Mouse (Mus musculus): ENCODE measurements around the gene Yif1a. TPM values are rescaled to one million over a fixed set of nuclear protein-coding genes. Genes with fewer than 3 reads are reported as not detected.

Yif1a gene
- polyA plus RNA-seq, 1 experiment from 2014 or later: 84.3 TPM

GRCm38 (mm10) chr19:5062446-5062845, 25.9 kb upstream of the Yif1a start:
- Histone ChIP-seq H3K4me2 (no peak overlapping the region), H3K27ac (replicated peaks) (no peak overlapping the region), H3K9me3 (no peaks in the 10 kb centered on the region), H3K4me1 (peaks cover 58% of the 10 kb centered on the region), H3K4me3 (no peak overlapping the region), H3K9ac (no peak overlapping the region), H3K36me3 (no peaks in the 10 kb centered on the region), H3K27me3 (replicated peaks) (no peaks in the 10 kb centered on the region)
- ATAC-seq (ENCODE audit: extremely low read depth, insufficient number of reproducible peaks, low FRiP score, low TSS enrichment): no peak
- WGBS: 59% methylated on average over 6 of the region's 6 CpGs

- Histone ChIP-seq H3K27ac (replicated peaks) (no peak overlapping the region), H3K27me3 (replicated peaks) (peaks cover 20% of the 10 kb centered on the region), H3K36me3 (no peaks in the 10 kb centered on the region), H3K9me3 (no peaks in the 10 kb centered on the region), H3K4me2 (no peak overlapping the region), H3K9ac (peak overlapping the region; percentile 14; the same call in 1 of the 2 replicates), H3K4me1 (peaks cover 60% of the 10 kb centered on the region), H3K4me3 (no peak overlapping the region)
- WGBS: 48% methylated on average over 7 of the region's 7 CpGs
- no peak for ATAC-seq (ENCODE audit: extremely low read depth, insufficient number of reproducible peaks, low FRiP score, low TSS enrichment)
Measured at GRCm38 (mm10) chr19:5065104-5065503, 23.2 kb upstream of the Yif1a start.

- Histone ChIP-seq H3K27me3 (replicated peaks) (peaks cover 33% of the 10 kb centered on the region), H3K9me3 (no peaks in the 10 kb centered on the region), H3K4me1 (peaks cover 67% of the 10 kb centered on the region), H3K9ac (peak overlapping the region; percentile 88), H3K27ac (replicated peaks) (peak overlapping the region; percentile 66), H3K4me2 (peak overlapping the region; percentile 84), H3K36me3 (no peaks in the 10 kb centered on the region), H3K4me3 (peak overlapping the region; percentile 62)
- no peak for ATAC-seq (ENCODE audit: extremely low read depth, insufficient number of reproducible peaks, low FRiP score, low TSS enrichment)
- WGBS: 4% methylated on average over 15 of the region's 15 CpGs
Measured at GRCm38 (mm10) chr19:5067040-5067799, 21.1 kb upstream of the Yif1a start.

DNA sequence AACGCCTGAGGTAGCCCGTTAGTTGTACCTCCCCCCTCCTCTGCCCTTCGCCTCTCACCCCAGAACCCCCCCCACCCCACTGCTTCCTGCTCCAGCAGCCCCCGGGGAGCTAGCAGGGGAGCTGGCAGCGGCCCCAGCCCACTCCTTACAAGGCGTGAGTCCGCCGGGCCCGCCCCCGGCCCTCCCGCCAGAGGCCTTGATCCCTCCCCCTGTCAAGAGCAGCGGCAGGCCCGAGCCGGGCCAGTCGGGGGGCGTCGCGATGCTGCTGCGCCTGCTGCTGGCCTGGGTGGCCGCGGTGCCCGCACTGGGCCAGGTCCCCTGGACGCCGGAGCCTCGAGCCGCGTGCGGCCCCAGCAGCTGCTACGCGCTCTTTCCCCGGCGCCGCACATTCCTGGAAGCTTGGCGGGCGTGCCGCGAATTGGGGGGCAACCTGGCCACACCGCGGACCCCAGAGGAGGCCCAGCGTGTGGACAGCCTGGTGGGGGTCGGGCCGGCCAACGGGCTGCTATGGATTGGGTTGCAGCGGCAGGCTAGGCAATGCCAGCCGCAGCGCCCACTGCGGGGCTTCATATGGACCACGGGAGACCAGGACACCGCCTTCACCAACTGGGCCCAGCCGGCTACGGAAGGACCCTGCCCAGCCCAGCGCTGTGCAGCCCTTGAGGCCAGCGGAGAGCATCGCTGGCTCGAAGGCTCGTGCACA, 20.3 kb upstream of the Yif1a start, which contains the start of gene Cd248:
TSS of gene Cd248 (plus strand) at position 212 of the 703 bp plus-strand sequence.
- H3K9ac ChIP-seq: peak within 1 kb of the TSS; percentile 88
- ATAC-seq (ENCODE audit: extremely low read depth, insufficient number of reproducible peaks, low FRiP score, low TSS enrichment): peak; percentile 51
- H3K4me2 ChIP-seq: peak within 1 kb of the TSS; percentile 84
- 2% methylated on average over 43 of the region's 56 CpGs for WGBS
- peaks cover 33% of the 10 kb centered on the region for H3K27me3 ChIP-seq (replicated peaks)
- H3K9me3 ChIP-seq: no peaks in the 10 kb centered on the region
- H3K27ac ChIP-seq (replicated peaks): peak within 1 kb of the TSS; percentile 66
- peak within 1 kb of the TSS; percentile 62 for H3K4me3 ChIP-seq
- peaks cover 75% of the 10 kb centered on the region for H3K4me1 ChIP-seq
- H3K36me3 ChIP-seq: no peaks in the 10 kb centered on the region

GRCm38 (mm10) chr19:5068570-5069234, 19.6 kb upstream of the Yif1a start:
- Histone ChIP-seq H3K27ac (replicated peaks) (0 out of 2 replicates have a peak overlapping the region, but pooled peaks have one; percentile 66), H3K4me2 (peak overlapping the region; percentile 84), H3K36me3 (no peaks in the 10 kb centered on the region), H3K27me3 (replicated peaks) (peaks cover 36% of the 10 kb centered on the region), H3K9me3 (no peaks in the 10 kb centered on the region), H3K4me1 (peaks cover 76% of the 10 kb centered on the region), H3K9ac (peak overlapping the region; percentile 88), H3K4me3 (peak overlapping the region; percentile 62)
- ATAC-seq (ENCODE audit: extremely low read depth, insufficient number of reproducible peaks, low FRiP score, low TSS enrichment): no peak
- WGBS: 36% methylated on average over 21 of the region's 21 CpGs

DNA sequence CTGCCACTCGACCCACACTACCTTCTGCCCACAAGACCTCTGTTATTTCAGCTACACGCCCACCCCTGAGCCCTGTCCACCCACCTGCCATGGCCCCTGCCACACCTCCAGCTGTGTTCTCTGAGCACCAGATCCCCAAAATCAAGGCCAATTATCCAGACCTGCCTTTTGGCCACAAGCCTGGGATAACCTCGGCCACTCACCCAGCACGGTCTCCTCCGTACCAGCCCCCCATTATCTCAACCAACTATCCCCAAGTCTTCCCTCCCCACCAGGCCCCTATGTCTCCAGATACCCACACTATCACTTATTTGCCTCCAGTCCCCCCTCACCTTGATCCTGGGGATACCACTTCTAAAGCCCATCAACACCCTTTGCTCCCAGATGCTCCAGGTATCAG, 18.9 kb upstream of the Yif1a start:
- Histone ChIP-seq H3K4me1 (peaks cover 76% of the 10 kb centered on the region), H3K36me3 (no peaks in the 10 kb centered on the region), H3K27me3 (replicated peaks) (peaks cover 44% of the 10 kb centered on the region), H3K9ac (peak overlapping the region; percentile 80; the same call in 1 of the 2 replicates), H3K4me2 (peak overlapping the region; percentile 84), H3K27ac (replicated peaks) (no peak overlapping the region), H3K4me3 (peak overlapping the region; percentile 62; the same call in 1 of the 2 replicates), H3K9me3 (no peaks in the 10 kb centered on the region)
- WGBS: 77% methylated on average over 5 of the region's 5 CpGs
- ATAC-seq (ENCODE audit: extremely low read depth, insufficient number of reproducible peaks, low FRiP score, low TSS enrichment): no peak

DNA sequence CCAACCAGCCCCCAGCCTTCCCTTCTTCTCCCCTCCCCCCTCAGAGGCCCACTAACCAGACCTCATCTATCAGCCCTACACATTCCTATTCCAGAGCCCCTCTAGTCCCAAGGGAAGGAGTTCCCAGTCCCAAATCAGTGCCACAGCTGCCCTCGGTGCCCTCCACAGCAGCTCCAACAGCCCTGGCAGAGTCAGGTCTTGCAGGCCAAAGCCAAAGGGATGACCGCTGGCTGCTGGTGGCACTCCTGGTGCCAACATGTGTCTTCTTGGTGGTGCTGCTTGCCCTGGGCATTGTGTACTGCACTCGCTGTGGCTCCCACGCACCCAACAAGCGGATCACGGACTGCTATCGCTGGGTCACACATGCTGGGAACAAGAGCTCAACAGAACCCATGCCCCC, 18.4 kb upstream of the Yif1a start:
- H3K4me2 ChIP-seq: peak overlapping the region; percentile 84
- peak overlapping the region; percentile 59 for H3K4me3 ChIP-seq
- H3K9ac ChIP-seq: peak overlapping the region; percentile 80
- 0 out of 2 replicates have a peak overlapping the region, but pooled peaks have one; percentile 3 for H3K27ac ChIP-seq (replicated peaks)
- H3K4me1 ChIP-seq: peaks cover 72% of the 10 kb centered on the region
- peaks cover 49% of the 10 kb centered on the region for H3K27me3 ChIP-seq (replicated peaks)
- H3K9me3 ChIP-seq: no peaks in the 10 kb centered on the region
- 69% methylated on average over 7 of the region's 7 CpGs for WGBS
- no peaks in the 10 kb centered on the region for H3K36me3 ChIP-seq
- ATAC-seq (ENCODE audit: extremely low read depth, insufficient number of reproducible peaks, low FRiP score, low TSS enrichment): no peak

GRCm38 (mm10) chr19:5071077-5071476, 17.3 kb upstream of the Yif1a start:
- peak overlapping the region; percentile 76 for H3K27ac ChIP-seq (replicated peaks)
- H3K4me3 ChIP-seq: peak overlapping the region; percentile 59
- peak overlapping the region; percentile 84 for H3K4me2 ChIP-seq
- H3K9ac ChIP-seq: peak overlapping the region; percentile 80
- 19% methylated on average over 11 of the region's 11 CpGs for WGBS
- H3K27me3 ChIP-seq (replicated peaks): peaks cover 54% of the 10 kb centered on the region
- ATAC-seq (ENCODE audit: extremely low read depth, insufficient number of reproducible peaks, low FRiP score, low TSS enrichment): no peak
- no peaks in the 10 kb centered on the region for H3K9me3 ChIP-seq
- peaks cover 65% of the 10 kb centered on the region for H3K4me1 ChIP-seq
- no peaks in the 10 kb centered on the region for H3K36me3 ChIP-seq

DNA sequence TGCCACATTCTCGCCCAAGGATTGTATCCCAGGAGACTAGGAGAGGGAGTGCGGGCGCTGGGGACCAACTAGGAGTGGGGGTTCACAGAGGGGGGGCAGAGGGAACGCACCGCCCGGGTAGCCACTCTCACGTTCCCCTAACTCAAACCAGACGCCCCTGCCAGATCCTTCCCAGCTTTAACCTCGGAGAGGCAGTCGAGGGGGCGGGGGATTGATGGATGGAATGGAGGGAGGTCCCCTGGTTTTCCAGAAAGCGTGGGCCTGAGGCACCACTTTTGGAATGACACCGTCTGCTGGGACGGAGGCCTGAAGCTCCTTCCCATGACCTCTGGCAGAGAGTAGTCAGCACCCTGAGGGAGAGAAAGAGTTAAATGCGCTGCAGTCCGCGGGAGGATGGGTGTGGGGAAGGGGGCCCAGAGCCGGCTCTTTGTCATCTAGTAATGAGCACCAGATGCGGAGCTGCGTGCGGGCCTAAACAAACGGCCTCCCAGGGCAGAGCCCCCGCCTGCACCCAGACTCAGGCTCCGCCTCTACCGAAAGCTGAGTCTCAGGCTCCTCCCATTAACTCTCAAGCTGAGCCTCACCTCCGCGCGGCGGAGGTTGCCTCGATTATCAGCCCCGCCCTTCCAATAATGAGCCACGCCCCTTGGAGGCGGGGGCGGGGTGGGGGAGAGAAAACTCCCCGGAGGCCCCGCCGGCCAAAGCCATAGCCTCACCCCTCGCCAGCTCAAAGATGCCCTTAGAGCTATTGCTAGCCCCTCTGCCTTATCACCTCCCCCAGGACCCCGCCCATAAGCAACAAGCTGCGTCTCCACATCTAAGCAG, 16.6 kb upstream of the Yif1a start:
- WGBS: 2% methylated on average over 40 of the region's 40 CpGs
- Histone ChIP-seq H3K36me3 (no peaks in the 10 kb centered on the region), H3K27me3 (replicated peaks) (peaks cover 54% of the 10 kb centered on the region), H3K27ac (replicated peaks) (peak overlapping the region; percentile 76), H3K9me3 (no peaks in the 10 kb centered on the region), H3K9ac (peak overlapping the region; percentile 80), H3K4me3 (peak overlapping the region; percentile 59), H3K4me1 (peaks cover 63% of the 10 kb centered on the region), H3K4me2 (peak overlapping the region; percentile 84)
- ATAC-seq (ENCODE audit: extremely low read depth, insufficient number of reproducible peaks, low FRiP score, low TSS enrichment): peak; percentile 67

- Histone ChIP-seq H3K9me3 (no peaks in the 10 kb centered on the region), H3K36me3 (no peaks in the 10 kb centered on the region), H3K4me2 (peak overlapping the region; percentile 84), H3K4me1 (peaks cover 56% of the 10 kb centered on the region), H3K4me3 (peak overlapping the region; percentile 59), H3K9ac (peak overlapping the region; percentile 80), H3K27me3 (replicated peaks) (peaks cover 54% of the 10 kb centered on the region), H3K27ac (replicated peaks) (peak overlapping the region; percentile 76)
- 2% methylated on average over 20 of the region's 20 CpGs for WGBS
- no peak for ATAC-seq (ENCODE audit: extremely low read depth, insufficient number of reproducible peaks, low FRiP score, low TSS enrichment)
Measured at GRCm38 (mm10) chr19:5072389-5073019, 15.8 kb upstream of the Yif1a start.
